Mouse (Mus musculus) CH12.LX (cell line): ENCODE data around the gene Ccr1l1. TPM values are rescaled to one million over a fixed set of nuclear protein-coding genes. Genes with fewer than 3 reads are reported as not detected.

ENCODE experiments used
- DNase-seq: peaks from one replicate; pipeline ENCODE4 v3.0.0-alpha.2; 2013; ENCODE audit errors: extremely low read depth
- H3K27ac ChIP-seq: 2 replicates; pipeline ENCODE4 v1.5.1; 2012; ENCODE audit warnings: low read depth, mild to moderate bottlenecking, control low read depth, moderate library complexity; ENCODE audit not compliant: insufficient read depth
- H3K27me3 ChIP-seq: replicated peaks from 2 replicates; pipeline ENCODE3; 2012; ENCODE audit warnings: inconsistent platforms
- H3K36me3 ChIP-seq, 2 experiments: replicated peaks in 1 of 2; 2 replicates each; pipeline versions ENCODE3 to v1.6.1; 2012; ENCODE audit warnings: inconsistent platforms in 1 of 2, low read length in 1 of 2, mild to moderate bottlenecking in 1 of 2, mixed read lengths in 1 of 2, moderate library complexity in 1 of 2; ENCODE audit not compliant: control insufficient read depth in 1 of 2, insufficient read depth in 1 of 2
- H3K4me1 ChIP-seq, 2 experiments: 2 replicates each; pipeline ENCODE4 v1.6.1; 2012; ENCODE audit warnings: inconsistent platforms in 1 of 2, moderate library complexity in 1 of 2; ENCODE audit not compliant: insufficient read depth in 2 of 2, control insufficient read depth in 1 of 2
- H3K4me2 ChIP-seq: 2 replicates; pipeline ENCODE4 v1.6.1; 2012; ENCODE audit warnings: low read depth, mild to moderate bottlenecking, control low read depth; ENCODE audit not compliant: poor library complexity, insufficient read depth, severe bottlenecking
- H3K4me3 ChIP-seq, 3 experiments: fragments of 150-350 bp in 1 of 3; sonication (generic) in 1 of 3; replicated peaks in 1 of 3; 2 replicates each; pipeline versions ENCODE3 to v1.5.1; 2011 to 2012; ENCODE audit warnings: low read depth in 2 of 3, low read length in 2 of 3, mild to moderate bottlenecking in 2 of 3, moderate library complexity in 2 of 3, control low read depth in 1 of 3, improper control_type of control experiment in 1 of 3, inconsistent platforms in 1 of 3, mixed read lengths in 1 of 3; ENCODE audit not compliant: poor library complexity in 1 of 3
- H3K79me2 ChIP-seq: replicated peaks from 2 replicates; pipeline ENCODE4 v1.6.1; 2012; ENCODE audit warnings: mild to moderate bottlenecking, moderate library complexity; ENCODE audit not compliant: control insufficient read depth, poor library complexity, insufficient read depth, severe bottlenecking; ENCODE audit errors: extremely low read depth
- H3K9ac ChIP-seq: 2 replicates; pipeline ENCODE4 v1.6.1; 2012; ENCODE audit warnings: low read depth, mild to moderate bottlenecking, control low read depth, moderate library complexity; ENCODE audit not compliant: insufficient read depth
- H3K9me3 ChIP-seq: replicated peaks from 2 replicates; pipeline ENCODE3; 2012; ENCODE audit warnings: low read length, inconsistent platforms, mixed read lengths
- BHLHE40 ChIP-seq: IDR thresholded peaks from 2 replicates; pipeline ENCODE4 v1.6.1; 2011; ENCODE audit warnings: mild to moderate bottlenecking, low read depth, low read length, improper control_type of control experiment
- CHD1 ChIP-seq: IDR thresholded peaks from 2 replicates; pipeline ENCODE4 v1.6.1; 2012; ENCODE audit warnings: low read depth, low read length, improper control_type of control experiment, inconsistent platforms
- CHD2 ChIP-seq: IDR thresholded peaks from 2 replicates; pipeline ENCODE4 v1.6.1; 2011; ENCODE audit warnings: low read length, improper control_type of control experiment
- CTCF ChIP-seq, 2 experiments: IDR thresholded peaks in 1 of 2; conservative IDR thresholded peaks in 1 of 2; 2 replicates each; pipeline ENCODE4 v1.5.1; 2011 to 2012; ENCODE audit warnings: low read depth in 2 of 2, low read length in 2 of 2, improper control_type of control experiment in 1 of 2, inconsistent platforms in 1 of 2, mild to moderate bottlenecking in 1 of 2, moderate library complexity in 1 of 2
- E2F4 ChIP-seq: IDR thresholded peaks from 2 replicates; pipeline ENCODE4 v1.6.1; 2011; ENCODE audit warnings: low read depth, low read length, improper control_type of control experiment; ENCODE audit not compliant: insufficient replicate concordance
- ELF1 ChIP-seq: IDR thresholded peaks from 2 replicates; pipeline ENCODE4 v1.6.1; 2014; ENCODE audit warnings: low read depth, mild to moderate bottlenecking, inconsistent platforms, low read length, improper control_type of control experiment
- EP300 ChIP-seq: IDR thresholded peaks from 2 replicates; pipeline ENCODE4 v1.6.1; 2011; ENCODE audit warnings: low read length, improper control_type of control experiment
- ETS1 ChIP-seq: conservative IDR thresholded peaks from 2 replicates; pipeline ENCODE4 v1.6.1; 2012; ENCODE audit warnings: low read depth, mild to moderate bottlenecking, inconsistent platforms, low read length, improper control_type of control experiment, moderate library complexity
- GABPA ChIP-seq: IDR thresholded peaks from 2 replicates; pipeline ENCODE4 v1.6.1; 2012; ENCODE audit warnings: low read depth, low read length, improper control_type of control experiment, inconsistent platforms; ENCODE audit not compliant: insufficient replicate concordance
- HCFC1 ChIP-seq: IDR thresholded peaks from 2 replicates; pipeline ENCODE4 v1.6.1; 2012; ENCODE audit warnings: low read depth, mild to moderate bottlenecking, inconsistent platforms, low read length, improper control_type of control experiment
- IRF4 ChIP-seq: IDR thresholded peaks from 2 replicates; pipeline ENCODE4 v1.6.1; 2014; ENCODE audit warnings: low read depth, mild to moderate bottlenecking, inconsistent platforms, low read length, improper control_type of control experiment
- JUN ChIP-seq: IDR thresholded peaks from 2 replicates; pipeline ENCODE4 v1.6.1; 2011; ENCODE audit warnings: low read depth, mild to moderate bottlenecking, low read length, improper control_type of control experiment, moderate library complexity; ENCODE audit not compliant: insufficient read depth
- JUND ChIP-seq: conservative IDR thresholded peaks from 2 replicates; pipeline ENCODE4 v1.6.1; 2011; ENCODE audit warnings: low read depth, low read length, improper control_type of control experiment
- KAT2A ChIP-seq: IDR thresholded peaks from 2 replicates; pipeline ENCODE4 v1.6.1; 2012; ENCODE audit warnings: low read length, improper control_type of control experiment, inconsistent platforms; ENCODE audit not compliant: insufficient replicate concordance
- MAFK ChIP-seq: IDR thresholded peaks from 2 replicates; pipeline ENCODE4 v1.6.1; 2011; ENCODE audit warnings: low read length, improper control_type of control experiment; ENCODE audit not compliant: insufficient replicate concordance
- MAX ChIP-seq: IDR thresholded peaks from 2 replicates; pipeline ENCODE4 v1.6.1; 2011; ENCODE audit warnings: low read length, improper control_type of control experiment
- MAZ ChIP-seq: IDR thresholded peaks from 2 replicates; pipeline ENCODE4 v1.6.1; 2012; ENCODE audit warnings: low read depth, mild to moderate bottlenecking, inconsistent platforms, low read length, improper control_type of control experiment, moderate library complexity
- MEF2A ChIP-seq: IDR thresholded peaks from 2 replicates; pipeline ENCODE4 v1.6.1; 2014; ENCODE audit warnings: low read depth, mild to moderate bottlenecking, inconsistent platforms, low read length, improper control_type of control experiment, borderline replicate concordance
- MXI1 ChIP-seq: IDR thresholded peaks from 2 replicates; pipeline ENCODE4 v1.6.1; 2011; ENCODE audit warnings: mild to moderate bottlenecking, low read depth, low read length, improper control_type of control experiment
- MYC ChIP-seq: IDR thresholded peaks from 2 replicates; pipeline ENCODE4 v1.6.1; 2011; ENCODE audit warnings: low read depth, mild to moderate bottlenecking, improper control_type of control experiment, low read length
- NELFE ChIP-seq: IDR thresholded peaks from 2 replicates; pipeline ENCODE4 v1.6.1; 2011; ENCODE audit warnings: low read depth, low read length, improper control_type of control experiment
- NRF1 ChIP-seq: IDR thresholded peaks from 2 replicates; pipeline ENCODE4 v1.6.1; 2014; ENCODE audit warnings: low read depth, mild to moderate bottlenecking, inconsistent platforms, low read length, improper control_type of control experiment, moderate library complexity
- PAX5 ChIP-seq: IDR thresholded peaks from 2 replicates; pipeline ENCODE4 v1.6.1; 2012; ENCODE audit warnings: low read length, inconsistent platforms, mixed read lengths
- POLR2A ChIP-seq: IDR thresholded peaks from 2 replicates; pipeline ENCODE4 v1.6.1; 2011; ENCODE audit warnings: low read depth, mild to moderate bottlenecking, improper control_type of control experiment, low read length
- POLR2AphosphoS2 ChIP-seq: IDR thresholded peaks from 2 replicates; pipeline ENCODE4 v1.6.1; 2011; ENCODE audit warnings: low read depth, low read length, improper control_type of control experiment
- RAD21 ChIP-seq: IDR thresholded peaks from 2 replicates; pipeline ENCODE4 v1.6.1; 2011; ENCODE audit warnings: low read depth, mild to moderate bottlenecking, low read length, improper control_type of control experiment, moderate library complexity
- RCOR1 ChIP-seq: conservative IDR thresholded peaks from 2 replicates; pipeline ENCODE4 v1.6.1; 2012; ENCODE audit warnings: low read depth, mild to moderate bottlenecking, inconsistent platforms, low read length, improper control_type of control experiment
- SIN3A ChIP-seq: IDR thresholded peaks from 2 replicates; pipeline ENCODE4 v1.6.1; 2012; ENCODE audit warnings: low read length, improper control_type of control experiment, inconsistent platforms
- SMC3 ChIP-seq: IDR thresholded peaks from 2 replicates; pipeline ENCODE4 v1.6.1; 2011; ENCODE audit warnings: low read depth, low read length, improper control_type of control experiment
- TBP ChIP-seq: conservative IDR thresholded peaks from 2 replicates; pipeline ENCODE4 v1.6.1; 2011; ENCODE audit warnings: low read depth, low read length, improper control_type of control experiment
- TCF12 ChIP-seq: IDR thresholded peaks from 2 replicates; pipeline ENCODE4 v1.6.1; 2014; ENCODE audit warnings: low read depth, mild to moderate bottlenecking, inconsistent platforms, low read length, improper control_type of control experiment
- UBTF ChIP-seq: IDR thresholded peaks from 2 replicates; pipeline ENCODE4 v1.6.1; 2012; ENCODE audit warnings: low read depth, mild to moderate bottlenecking, inconsistent platforms, low read length, improper control_type of control experiment, moderate library complexity
- USF1 ChIP-seq: IDR thresholded peaks from 2 replicates; pipeline ENCODE4 v1.6.1; 2014; ENCODE audit warnings: low read depth, mild to moderate bottlenecking, inconsistent platforms, low read length, improper control_type of control experiment
- USF2 ChIP-seq: conservative IDR thresholded peaks from 2 replicates; pipeline ENCODE4 v1.6.1; 2011; ENCODE audit warnings: low read depth, low read length, improper control_type of control experiment
- ZC3H11A ChIP-seq: IDR thresholded peaks from 2 replicates; pipeline ENCODE4 v1.6.1; 2012; ENCODE audit warnings: low read depth, mild to moderate bottlenecking, inconsistent platforms, low read length, improper control_type of control experiment
- ZKSCAN1 ChIP-seq: IDR thresholded peaks from 2 replicates; pipeline ENCODE4 v1.6.1; 2012; ENCODE audit warnings: low read depth, inconsistent platforms, low read length, improper control_type of control experiment, borderline replicate concordance
- ZMIZ1 ChIP-seq: IDR thresholded peaks from 2 replicates; pipeline ENCODE4 v1.6.1; 2012; ENCODE audit warnings: low read depth, mild to moderate bottlenecking, inconsistent platforms, low read length, improper control_type of control experiment
- ZNF384 ChIP-seq: IDR thresholded peaks from 2 replicates; pipeline ENCODE4 v1.6.1; 2012; ENCODE audit warnings: low read depth, low read length, improper control_type of control experiment, inconsistent platforms
- dilution Hi-C: fragments of 300-500 bp; cut with MboI; formaldehyde crosslinking; loops from 2 replicates; pipeline ENCODE4 v1.14.3; 2020; ENCODE audit warnings: low sequenced_read_pairs; ENCODE audit not compliant: extremely low pct_unique_long_range_greater_than_20kb, extremely low pct_ligation_motif_present
- in situ Hi-C: fragments of 300-500 bp; cut with MboI; formaldehyde crosslinking; loops from 3 replicates; pipeline ENCODE4 v1.14.3; 2019; ENCODE audit warnings: low sequenced_read_pairs, low pct_ligation_motif_present, low pct_unique_long_range_greater_than_20kb, mixed read lengths
- polyA plus RNA-seq: library from polyadenylated mRNA; unstranded; fragments of >175 nt; gene quantifications from 2 replicates; pipeline ENCODE4 v1.2.1, GENCODE M21; 2012; ENCODE audit warnings: low read depth; ENCODE audit not compliant: insufficient read length
- total RNA-seq, 2 experiments: library from RNA; depleted of rRNA; stranded (reverse); fragments of 300-350 nt in 1 of 2; fragments of >200 nt in 1 of 2; gene quantifications; 2 replicates each; pipeline ENCODE4 v1.2.3; 2012 to 2014

Ccr1l1 gene
- total and polyA plus RNA-seq, 3 experiments, result 0.08 TPM; not detected in 2

DNA sequence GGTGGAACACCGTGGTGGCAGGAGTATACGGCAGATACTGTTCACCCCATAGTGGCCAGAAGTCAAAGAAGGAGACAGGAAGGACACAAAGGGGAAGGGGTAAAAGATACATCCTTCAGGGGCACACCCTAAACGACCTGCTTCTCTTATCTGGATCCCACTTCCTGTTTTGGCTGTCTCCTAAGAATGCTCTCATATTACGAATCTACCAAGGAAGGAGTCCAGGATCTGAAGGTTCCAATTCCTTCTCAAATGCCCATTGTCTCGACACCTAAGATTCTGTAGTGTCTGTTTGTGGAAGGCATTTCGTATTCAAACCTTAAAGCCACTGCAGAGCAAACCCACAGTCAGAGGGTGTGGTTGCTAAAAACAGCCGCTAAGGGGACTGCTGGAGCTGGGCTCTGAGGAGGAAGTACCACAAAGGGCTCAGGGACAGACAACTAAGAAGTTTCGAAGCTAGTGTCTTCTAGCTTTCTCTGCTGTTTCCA lies 49.4 kb downstream of the Ccr1l1 start:
- Histone ChIP-seq H3K4me3 (peak overlapping the region; percentile 12 to 55 (median 46)), H3K27me3 (no peaks in the 10 kb centered on the region), H3K4me1 (peaks cover 30 to 52% of the 10 kb centered on the region in 2 experiments), H3K36me3 (no peaks in the 10 kb centered on the region), H3K27ac (peak overlapping the region; percentile 99), H3K4me2 (peak overlapping the region; percentile 84), H3K79me2 (no peaks in the 10 kb centered on the region), H3K9ac (peak overlapping the region; percentile 87), H3K9me3 (no peaks in the 10 kb centered on the region)
- TF ChIP-seq MEF2A, result peak; percentile 75
- no peak for TF ChIP-seq ZNF384
- TF ChIP-seq MYC, result 0 out of 2 replicates have a peak, but pooled peaks have one; percentile 50
- TF ChIP-seq MAFK, result no peak; the same call in 1 of the 2 replicates
- TF ChIP-seq ZMIZ1, result no peak
- peak; percentile 22 for TF ChIP-seq TCF12
- peak; percentile 78 for TF ChIP-seq RAD21
- TF ChIP-seq MXI1, result no peak
- peak; percentile 77 for TF ChIP-seq ELF1
- TF ChIP-seq SIN3A, result 0 out of 2 replicates have a peak, but pooled peaks have one; percentile 27
- peak; percentile 75 for TF ChIP-seq IRF4
- TF ChIP-seq POLR2A, result peak; percentile 55
- 0 out of 2 replicates have a peak, but pooled peaks have one; percentile 60 for TF ChIP-seq RCOR1
- peak; percentile 15; the same call in 1 of the 2 replicates for TF ChIP-seq MAX
- no peak for TF ChIP-seq USF1
- TF ChIP-seq UBTF, result no peak
- TF ChIP-seq NELFE, result peak; percentile 59; the same call in 1 of the 2 replicates
- TF ChIP-seq ZKSCAN1, result no peak
- peak; percentile 19 to 73; a peak in 2 of 4 replicates for TF ChIP-seq CTCF (conservative IDR thresholded peaks at IDR 0.05 in 1 of 2, IDR thresholded peaks at IDR 0.05 in 1 of 2; ENCODE audit: low read depth in 2 of 2, low read length in 2 of 2)
- peak; percentile 70 for TF ChIP-seq TBP
- TF ChIP-seq ZC3H11A, result peak; percentile 47; the same call in 1 of the 2 replicates
- no peak for TF ChIP-seq JUND
- peak; percentile 75; the same call in 1 of the 2 replicates for TF ChIP-seq CHD1
- TF ChIP-seq POLR2AphosphoS2, result no peak
- no peak for TF ChIP-seq NRF1
- TF ChIP-seq BHLHE40, result no peak
- no peak for TF ChIP-seq PAX5
- TF ChIP-seq GABPA, result no peak; the same call in 1 of the 2 replicates
- peak; percentile 30; the same call in 1 of the 2 replicates for TF ChIP-seq EP300
- TF ChIP-seq JUN, result no peak; the same call in 1 of the 2 replicates
- TF ChIP-seq MAZ, result no peak
- no peak for TF ChIP-seq USF2
- TF ChIP-seq ETS1, result peak; percentile 68
- TF ChIP-seq HCFC1, result no peak; the same call in none of the 2 replicates
- TF ChIP-seq E2F4, result 0 out of 2 replicates have a peak, but pooled peaks have one; percentile 31
- TF ChIP-seq SMC3, result peak; percentile 75
- TF ChIP-seq CHD2, result no peak
- TF ChIP-seq KAT2A, result 0 out of 2 replicates have a peak, but pooled peaks have one; percentile 36
- dilution Hi-C loops (no loop called here), in situ Hi-C loops (no loop called here)
- peak; percentile 91 for DNase-seq
